Mouse (Mus musculus) heart, postnatal 25 days (tissue): ENCODE measurements around the gene 4933434E20Rik. TPM values are rescaled to one million over a fixed set of nuclear protein-coding genes. Genes with fewer than 3 reads are reported as not detected.

Experiments used
- microRNA-seq: library from miRNA; unstranded; fragments of <30 nt; microRNA quantifications from one replicate; pipeline ENCODE4 v1.2.0, GENCODE M21; 2022
- total RNA-seq, 2 experiments: library from RNA; stranded (reverse); gene quantifications; 2 replicates each; pipeline ENCODE4 v1.2.3; 2021

4933434E20Rik gene
- total RNA-seq, 2 experiments from 2014 or later, result 71.4 to 79.5 TPM

Small RNAs within 50 kb of the gene (microRNA-seq; reads per million reads assigned to microRNA genes)
- gene Mir190b, result 17.2 reads per million, percentile 34 among the genes with 10 or more reads in this experiment
- not detected for gene Mir7669

Other genes starting within 250 kb of the 4933434E20Rik start
- 10 to 100 TPM; 12.1 to 14.7 TPM for gene She, start 220.3 kb upstream of the 4933434E20Rik start, total RNA-seq
- 1 to 10 TPM; 3.8 to 5.0 TPM for gene Il6ra, start 138.4 kb upstream of the 4933434E20Rik start, total RNA-seq
- 10 to 100 TPM; 25.0 to 32.4 TPM for gene Atp8b2, start 88.1 kb upstream of the 4933434E20Rik start, total RNA-seq
- 10 to 100 TPM; 41.8 to 46.1 TPM for gene Hax1, start 52.9 kb upstream of the 4933434E20Rik start, total RNA-seq
- gene Ubap2l, start 992 bp downstream of the 4933434E20Rik start, total RNA-seq, result 100 to 1,000 TPM; 113 to 123 TPM
- gene Tpm3, start 21.0 kb downstream of the 4933434E20Rik start, total RNA-seq, result 10 to 100 TPM; 46.8 to 51.5 TPM
- gene Nup210l, start 52.5 kb downstream of the 4933434E20Rik start, total RNA-seq, result under 1 TPM; 0.08 TPM
- 1,000 to 10,000 TPM in 1 of 2 experiments, 100 to 1,000 TPM in 1; 993 to 1,012 TPM for gene Rps27, start 162.0 kb downstream of the 4933434E20Rik start, total RNA-seq
- gene Rab13, start 162.1 kb downstream of the 4933434E20Rik start, total RNA-seq, result 1 to 10 TPM; 6.0 to 7.9 TPM
- 10 to 100 TPM; 49.0 to 50.7 TPM for gene Jtb, start 180.0 kb downstream of the 4933434E20Rik start, total RNA-seq
- not detected for gene Creb3l4, start 191.9 kb downstream of the 4933434E20Rik start, total RNA-seq
- 10 to 100 TPM; 83.7 to 84.3 TPM for gene Slc39a1, start 196.5 kb downstream of the 4933434E20Rik start, total RNA-seq
- 10 to 100 TPM; 14.6 to 16.1 TPM for gene Crtc2, start 202.5 kb downstream of the 4933434E20Rik start, total RNA-seq
- gene Dennd4b, start 213.5 kb downstream of the 4933434E20Rik start, total RNA-seq, result 10 to 100 TPM; 31.9 to 33.4 TPM
- gene Gatad2b, start 241.5 kb downstream of the 4933434E20Rik start, total RNA-seq, result 10 to 100 TPM; 42.8 to 43.6 TPM